Mouse (Mus musculus) frontal cortex, postnatal 36 days (tissue): ENCODE results near the gene Rab11a.
"Not testable (repeated sequence)": the region's sequence is repeated elsewhere in the genome, so short reads cannot be mapped to it uniquely, and the experiment has no call there.

ENCODE experiments used
- DNase-seq, 2 experiments: peaks; one replicate each; pipeline ENCODE4 v3.0.0; 2022; ENCODE audit warnings: low spot score in 2 of 2

Rab11a gene

GRCm38 (mm10) chr9:64742453-64742852 lies 4.9 kb upstream of the Rab11a start:
- DNase-seq = no peak

GRCm38 (mm10) chr9:64739001-64739400 lies 1.4 kb upstream of the Rab11a start:
- no peak for DNase-seq

GRCm38 (mm10) chr9:64736639-64737405 lies 736 bp downstream of the Rab11a start:
- DNase-seq = peak; percentile 33 to 40

DNA sequence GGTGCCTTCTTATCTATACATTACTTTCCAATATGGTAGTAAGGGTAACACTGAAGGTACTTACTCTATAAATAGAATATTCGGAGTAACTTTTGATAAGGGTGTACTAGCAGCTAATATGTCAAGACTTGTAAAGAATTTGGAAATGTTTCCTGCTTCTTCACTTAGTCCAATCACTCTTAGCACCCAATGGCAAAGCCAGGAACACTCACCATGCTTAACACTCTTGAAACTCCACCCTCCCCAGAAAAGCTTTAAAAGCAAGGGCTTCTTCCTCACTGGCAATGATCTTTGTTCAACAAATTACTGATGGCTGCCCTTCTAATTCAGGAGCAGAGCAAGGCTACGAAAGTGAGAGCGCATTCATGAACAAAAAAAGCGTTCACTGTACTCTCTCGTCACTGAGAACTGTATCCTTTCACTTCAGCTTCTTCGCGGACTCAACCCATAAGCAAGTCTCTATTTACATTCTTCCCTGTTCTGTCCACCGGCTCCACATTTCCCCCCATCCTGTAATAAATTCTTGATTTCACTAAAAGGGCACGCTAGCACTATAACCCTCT lies 1.4 kb downstream of the Rab11a start:
- no peak for DNase-seq

GRCm38 (mm10) chr9:64734992-64735391 lies 2.6 kb downstream of the Rab11a start:
- not testable (repeated sequence) for DNase-seq

- DNase-seq = no peak
Observed at GRCm38 (mm10) chr9:64734166-64734565, 3.4 kb downstream of the Rab11a start.

DNA sequence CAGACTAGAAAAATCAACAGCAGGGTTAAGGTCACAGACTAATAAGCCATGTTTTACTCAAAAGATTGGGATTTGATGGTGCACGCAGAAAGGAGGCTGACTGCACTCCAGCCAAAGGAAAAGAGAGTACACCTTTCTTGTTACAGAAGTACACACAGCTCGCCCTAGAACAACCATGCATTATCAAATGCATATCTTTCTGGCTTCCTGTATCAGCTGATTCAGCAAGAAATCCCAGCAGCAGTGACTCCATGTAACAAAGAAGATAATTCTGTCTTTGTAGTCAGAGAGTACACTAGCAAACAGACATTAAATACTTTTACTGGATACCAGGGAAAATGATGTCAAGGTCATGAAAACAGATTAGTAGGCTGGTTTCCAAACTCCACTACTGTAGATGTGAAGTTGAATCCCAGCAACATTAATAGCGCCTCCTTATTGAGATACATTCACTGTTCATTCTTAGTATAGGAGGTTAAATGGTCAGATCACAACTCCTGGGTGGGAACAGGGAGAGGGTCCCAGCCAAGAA lies 6.5 kb downstream of the Rab11a start:
- no peak for DNase-seq

- DNase-seq = no peak
Observed at GRCm38 (mm10) chr9:64726454-64726853, 11.1 kb downstream of the Rab11a start.

GRCm38 (mm10) chr9:64719526-64720163 lies 17.9 kb downstream of the Rab11a start:
- no peak for DNase-seq

DNA sequence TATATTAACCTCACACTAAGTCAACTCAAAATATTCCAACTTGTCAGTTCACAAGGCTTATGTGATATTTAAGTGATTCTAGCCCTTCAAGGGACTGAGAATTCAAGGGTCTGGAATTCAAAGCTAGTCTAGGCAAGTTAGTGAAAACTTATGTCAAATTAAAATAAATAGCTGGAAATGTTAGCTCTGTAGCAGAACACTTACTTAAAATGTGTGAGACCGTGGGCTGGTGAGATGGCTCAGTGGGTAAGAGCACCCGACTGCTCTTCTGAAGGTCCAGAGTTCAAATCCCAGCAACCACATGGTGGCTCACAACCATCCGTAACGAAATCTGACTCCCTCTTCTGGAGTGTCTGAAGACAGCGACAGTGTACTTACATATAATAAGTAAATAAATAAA lies 27.3 kb downstream of the Rab11a start:
- DNase-seq = not testable (repeated sequence)

GRCm38 (mm10) chr9:64704073-64704840 lies 33.3 kb downstream of the Rab11a start:
- DNase-seq = no peak

- DNase-seq = no peak
Observed at GRCm38 (mm10) chr9:64703420-64703965, 34.1 kb downstream of the Rab11a start.

GRCm38 (mm10) chr9:64702937-64703336 lies 34.6 kb downstream of the Rab11a start:
- peak; percentile 34 to 57 for DNase-seq

GRCm38 (mm10) chr9:64702391-64702790 lies 35.2 kb downstream of the Rab11a start:
- DNase-seq = no peak

DNA sequence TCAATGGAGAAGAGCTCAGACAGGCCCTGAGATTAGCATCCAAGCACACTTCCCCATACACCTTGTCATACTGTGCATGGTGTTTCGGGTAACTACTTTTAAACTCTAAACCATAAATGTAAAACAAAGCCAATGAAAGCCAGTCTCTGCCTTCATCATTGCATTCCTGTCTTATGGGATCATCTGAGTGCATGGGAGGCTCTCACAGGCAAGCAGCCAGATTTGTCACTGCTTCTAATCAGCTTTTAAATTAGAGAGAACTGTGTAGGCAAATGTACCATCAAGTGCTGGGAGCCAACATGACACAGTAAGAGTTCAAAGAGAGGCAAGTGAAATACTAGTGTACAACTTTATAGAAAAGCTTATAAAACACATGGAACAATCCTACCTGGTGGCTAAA lies 35.9 kb downstream of the Rab11a start:
- DNase-seq = peak; percentile 29 to 49

DNA sequence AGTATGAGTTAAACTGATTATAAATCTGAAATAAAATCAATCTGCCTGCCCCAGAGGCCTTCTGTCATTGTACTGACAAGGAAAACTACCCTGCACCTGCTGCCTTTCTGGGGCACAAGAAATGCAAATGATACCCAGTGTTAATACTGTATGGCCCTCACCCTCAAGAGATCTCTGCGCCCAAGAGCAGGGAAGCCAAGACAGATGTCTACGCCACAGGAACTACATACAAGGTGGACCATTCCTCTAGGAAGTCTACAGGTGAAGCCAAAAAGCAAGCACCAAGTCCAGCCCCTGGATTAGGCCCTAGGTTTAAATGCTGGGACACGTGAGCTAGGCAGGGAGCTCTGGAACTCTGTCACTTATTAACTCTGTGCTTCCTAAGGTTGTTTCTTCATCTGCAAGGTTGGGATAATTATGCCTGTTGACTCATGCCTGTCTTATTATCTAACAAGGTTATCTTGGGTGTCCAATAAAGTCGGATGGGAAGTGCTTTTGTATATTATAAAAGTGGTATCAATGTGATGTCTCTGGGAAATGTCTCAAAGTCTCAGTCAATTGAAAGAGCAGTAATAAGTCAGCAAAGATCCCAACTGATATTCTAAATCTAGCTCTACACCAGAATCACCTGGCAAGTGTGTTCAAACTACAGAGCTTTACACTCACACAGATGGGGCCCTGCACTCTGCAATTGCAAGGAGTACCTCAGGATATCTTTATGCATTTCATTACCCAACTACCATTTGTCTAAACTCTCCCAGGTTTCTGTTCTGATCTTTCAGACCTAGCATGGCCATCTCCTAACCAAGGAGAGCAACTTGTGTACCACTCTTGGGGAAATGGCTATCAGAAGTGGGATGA lies 36.9 kb downstream of the Rab11a start:
- DNase-seq = no peak

DNA sequence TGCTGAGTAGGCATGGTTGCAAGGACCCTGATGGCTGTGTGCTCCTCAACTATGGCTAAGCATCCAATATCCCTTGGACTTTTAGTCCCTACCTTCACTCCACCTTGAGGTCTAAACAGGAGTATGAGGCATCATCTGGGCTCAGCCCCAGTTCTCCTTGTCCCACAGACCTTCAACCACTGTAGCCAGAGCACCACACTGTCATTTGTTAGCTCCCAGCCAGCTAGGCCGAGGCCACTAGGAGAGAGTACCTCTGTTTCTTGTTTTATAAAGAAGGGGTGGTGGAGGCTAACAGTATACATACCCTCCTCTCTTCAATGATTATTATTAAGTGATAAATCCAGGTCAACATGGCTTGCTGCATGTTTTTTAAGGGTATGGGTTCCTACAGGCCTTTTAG lies 39.0 kb downstream of the Rab11a start:
- no peak for DNase-seq

DNA sequence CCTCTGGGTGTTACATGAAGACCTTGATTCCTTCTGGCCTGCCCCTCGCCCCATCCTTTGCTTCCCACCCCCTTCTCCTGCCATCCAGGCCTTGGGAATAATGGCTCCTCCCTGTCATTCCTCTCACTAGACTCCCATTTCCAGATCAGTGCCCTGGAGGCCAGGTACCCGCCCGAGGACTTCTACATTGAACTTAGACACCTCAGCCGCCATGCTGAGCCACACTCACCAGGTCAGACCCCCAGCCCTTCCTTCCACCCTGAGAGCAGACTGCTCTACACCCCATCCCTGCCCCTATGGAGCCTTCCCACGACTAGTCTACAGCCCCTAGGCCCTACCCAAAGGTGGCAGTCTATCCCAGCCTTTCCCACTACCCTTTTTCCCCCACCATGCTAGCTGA lies 39.9 kb downstream of the Rab11a start:
- DNase-seq = no peak

- no peak for DNase-seq
Observed at GRCm38 (mm10) chr9:64697006-64697405, 40.6 kb downstream of the Rab11a start.

DNA sequence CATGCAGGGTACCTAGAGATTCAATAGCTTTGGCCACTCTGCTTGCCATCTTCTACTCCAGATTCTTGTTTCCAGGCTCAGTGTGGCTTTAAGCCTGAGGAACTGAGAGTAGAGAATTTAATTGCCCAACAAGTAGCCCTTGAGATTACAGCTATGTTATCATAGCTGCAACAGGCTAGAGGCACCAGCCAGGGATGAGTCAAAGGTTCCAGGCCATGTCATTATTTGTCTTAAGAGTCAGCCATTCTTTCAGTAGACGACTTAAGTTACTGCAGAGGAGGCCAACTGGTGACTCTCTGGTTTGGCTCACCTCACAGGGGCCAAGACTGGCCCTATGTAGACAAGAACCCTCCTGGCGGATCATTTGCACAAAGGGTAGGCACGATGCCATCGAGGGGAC lies 41.2 kb downstream of the Rab11a start:
- DNase-seq = no peak

GRCm38 (mm10) chr9:64695266-64695665 lies 42.3 kb downstream of the Rab11a start:
- no peak for DNase-seq
